Mouse (Mus musculus): ENCODE measurements around the gene Denr.
A peak's percentile ranks its signal among the peaks of the same experiment; 100 is the strongest.

Denr gene

GRCm38 (mm10) chr5:123969216-123969615, 62.2 kb downstream of the Denr start:
- DNase-seq (ENCODE audit: low read depth, low spot score) = no peak

DNA sequence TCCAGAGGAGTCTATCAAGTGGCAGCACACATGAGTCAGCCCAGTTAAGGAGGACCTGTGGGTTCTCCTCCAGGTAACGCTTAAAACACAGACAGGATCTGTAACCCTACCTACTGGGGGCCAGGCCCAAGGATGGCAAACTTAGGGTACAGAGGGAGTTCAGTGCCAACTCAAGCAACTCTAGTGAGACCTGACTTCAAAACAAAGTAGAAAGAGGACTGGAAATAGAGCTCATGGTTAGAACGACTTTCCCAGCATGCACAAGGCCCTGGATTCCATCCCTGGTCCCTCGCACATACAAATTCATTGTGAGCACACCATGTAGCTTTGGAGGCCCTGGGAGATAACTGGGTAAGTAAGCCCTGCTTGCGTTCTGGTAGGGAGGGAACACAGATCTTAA, 63.6 kb downstream of the Denr start:
- DNase-seq (ENCODE audit: low read depth, low spot score) = no peak

DNA sequence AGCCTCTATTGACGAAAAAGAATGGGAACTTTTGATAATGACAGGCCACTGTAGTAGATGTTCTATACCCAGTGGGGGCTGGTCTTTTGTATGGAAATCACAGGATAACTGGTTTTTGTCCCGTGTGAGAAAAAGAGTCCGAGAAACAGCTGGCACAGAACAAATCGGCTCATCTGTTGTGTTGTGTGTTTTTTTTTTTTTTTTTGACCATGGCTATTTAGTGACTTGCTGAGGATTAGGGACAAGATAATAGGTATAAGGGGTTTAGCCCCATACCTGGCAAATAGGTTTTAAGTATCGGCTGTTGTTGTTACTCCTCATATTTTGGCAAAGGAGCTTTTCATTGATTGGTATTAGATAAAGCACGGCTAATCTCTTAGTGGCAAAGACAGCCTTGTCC, 65.5 kb downstream of the Denr start:
- DNase-seq (ENCODE audit: low read depth, low spot score) = no peak

GRCm38 (mm10) chr5:123973299-123974178, 66.6 kb downstream of the Denr start, which contains the start of gene Hip1r:
Hip1r (plus strand) TSS chr5:123973628.
- DNase-seq (ENCODE audit: low read depth, low spot score) = peak; percentile 81

- DNase-seq (ENCODE audit: low read depth, low spot score) = no peak
These were observed 67.2 kb downstream of the Denr start for GRCm38 (mm10) chr5:123974179-123974485.

DNA sequence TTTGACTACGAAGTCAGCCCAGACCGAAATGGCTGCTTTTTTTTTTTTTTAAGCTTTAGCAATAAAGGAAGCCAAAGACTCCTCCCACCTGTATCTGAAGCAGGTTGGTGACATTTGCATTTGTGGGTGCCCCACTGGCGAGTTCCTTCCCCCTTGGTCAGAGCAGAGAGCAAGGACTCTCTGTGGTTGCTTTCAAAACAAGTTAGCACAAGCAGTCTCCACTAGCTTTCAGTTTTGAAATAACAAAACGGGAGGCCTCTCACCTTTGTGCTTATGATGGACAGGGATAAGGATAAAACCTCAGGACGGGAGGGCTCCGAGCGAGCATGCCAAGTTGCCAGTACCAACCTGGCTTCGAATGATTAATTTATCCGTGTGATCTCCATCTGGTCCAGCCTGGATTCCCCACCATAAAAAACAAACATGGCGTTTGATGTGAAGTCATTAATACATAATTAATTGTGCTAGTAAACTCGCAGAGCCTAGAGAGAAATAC, 67.7 kb downstream of the Denr start:
- DNase-seq (ENCODE audit: low read depth, low spot score) = no peak

DNA sequence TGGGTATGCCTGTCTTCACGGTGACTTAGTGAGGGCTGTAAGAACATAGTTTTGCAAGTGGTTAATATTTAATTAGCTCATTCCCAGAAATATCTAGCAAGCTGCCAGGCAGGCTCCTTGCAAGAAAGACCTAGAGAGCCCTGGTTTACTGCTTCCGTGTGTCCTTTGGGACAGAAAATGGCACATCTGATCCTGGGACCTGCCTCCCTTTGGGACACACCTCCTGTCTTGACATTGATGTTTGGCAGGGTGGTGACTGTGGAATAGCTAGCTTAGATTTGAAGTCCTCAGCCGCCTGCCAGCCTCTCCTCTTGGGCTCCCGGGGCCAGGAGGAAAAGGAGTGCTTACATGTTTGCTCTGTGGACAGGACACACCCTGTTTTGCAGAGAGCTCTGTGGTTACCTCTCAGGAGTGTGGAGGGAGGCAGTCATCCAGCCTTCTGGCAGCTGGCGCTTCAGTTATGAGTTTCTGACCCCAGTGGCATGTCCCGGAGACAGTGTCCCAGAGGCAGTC, 68.7 kb downstream of the Denr start:
- no peak for DNase-seq (ENCODE audit: low read depth, low spot score)

DNA sequence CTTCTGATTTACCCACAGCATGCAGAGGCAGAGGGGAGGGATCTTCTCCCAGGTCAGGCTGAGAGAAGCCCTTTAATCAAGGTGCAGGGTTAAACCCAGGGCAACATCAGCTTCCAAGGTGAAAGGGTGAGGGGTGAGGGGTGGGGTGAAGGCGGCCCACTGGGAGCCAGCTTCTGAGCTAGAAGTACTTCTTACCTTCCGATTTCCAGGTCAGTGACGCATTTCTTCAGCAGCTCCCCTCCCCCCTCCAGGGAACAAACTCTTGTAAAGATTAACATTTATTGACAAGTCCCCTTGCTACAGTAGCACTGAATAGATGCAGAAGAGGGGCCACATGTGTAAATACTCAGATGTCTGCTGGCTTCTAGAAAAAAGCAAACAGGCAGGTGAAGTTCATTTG, 70.3 kb downstream of the Denr start:
- no peak for DNase-seq (ENCODE audit: low read depth, low spot score)

GRCm38 (mm10) chr5:123978131-123978530, 71.2 kb downstream of the Denr start:
- DNase-seq (ENCODE audit: low read depth, low spot score) = no peak
